Mouse (Mus musculus) right cerebral cortex, adult 2 months (tissue): ENCODE measurements around the gene Fam186a.
"Not testable (repeated sequence)": the region's sequence is repeated elsewhere in the genome, so short reads cannot be mapped to it uniquely, and the experiment has no call there.

Experiments
- DNase-seq, 2 experiments: peaks; one replicate each; pipeline ENCODE4 v3.0.0; 2021 to 2022; ENCODE audit warnings: low spot score in 2 of 2

Fam186a gene

DNA sequence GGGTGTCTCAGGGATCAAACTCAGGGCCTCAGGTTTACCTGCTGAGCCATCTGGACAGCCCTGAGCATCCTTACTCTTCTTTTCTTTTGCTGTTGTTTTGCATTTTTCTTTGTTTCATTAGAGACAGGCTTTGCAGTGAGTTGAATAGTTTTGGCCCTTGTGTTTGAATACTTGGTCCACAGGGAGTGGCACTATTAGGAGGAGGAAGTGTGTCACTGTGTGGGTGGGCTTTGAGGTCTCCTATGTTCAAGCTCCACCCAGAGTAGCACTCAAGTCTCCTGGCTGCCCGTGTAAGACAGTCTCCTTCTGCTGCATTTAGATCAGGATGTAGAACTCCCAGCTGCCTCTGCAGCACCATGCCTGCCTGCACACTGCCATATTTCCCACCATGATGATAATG lies 32.4 kb downstream of the Fam186a start:
- DNase-seq, result no peak

DNA sequence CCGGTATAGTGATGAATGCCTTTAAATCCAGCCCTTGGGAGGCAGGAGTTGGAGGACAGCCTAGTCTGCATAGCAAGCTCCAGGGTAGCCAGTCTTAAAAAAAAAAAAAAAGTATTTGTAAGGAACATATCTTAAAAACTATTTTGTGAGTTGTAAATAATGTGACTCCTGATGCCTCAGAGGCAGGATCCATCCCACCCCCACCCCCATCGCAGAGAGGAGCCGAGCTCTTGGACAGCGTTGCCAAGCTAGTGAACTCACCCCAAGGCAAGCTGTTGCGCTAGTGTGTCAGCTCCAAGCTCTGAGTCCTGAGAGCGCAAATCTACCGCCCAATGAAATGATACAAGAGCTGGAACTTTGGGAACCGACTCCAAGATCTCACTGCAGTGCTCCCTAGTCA lies 35.6 kb downstream of the Fam186a start:
- DNase-seq, result no peak

DNA sequence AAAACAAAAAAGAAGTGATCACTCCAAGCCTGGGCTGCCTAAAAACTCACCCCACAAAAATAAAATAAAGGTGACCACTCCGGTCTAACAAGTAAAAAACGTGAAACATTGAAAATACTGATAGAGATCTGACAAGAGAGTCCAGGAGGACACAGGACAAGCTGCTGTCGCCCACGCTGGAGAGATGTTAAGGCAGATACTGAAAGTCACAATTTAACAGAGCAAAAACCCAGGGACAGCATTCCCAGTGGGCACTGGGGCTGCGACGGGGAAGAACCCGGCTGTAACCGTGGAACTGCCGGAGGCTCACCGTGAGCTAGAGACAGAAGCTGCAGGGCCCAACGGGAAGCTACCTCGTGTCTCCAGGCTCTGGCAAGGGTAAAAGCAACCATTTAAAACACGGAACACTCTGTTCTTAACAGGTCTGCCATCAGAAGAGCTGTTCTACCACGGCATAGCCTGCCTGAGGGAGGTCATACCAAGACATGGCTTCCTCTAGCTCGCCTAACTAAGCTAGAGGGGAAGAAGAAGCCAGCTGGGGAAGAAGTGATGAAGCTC lies 47.2 kb downstream of the Fam186a start:
- DNase-seq, result no peak

DNA sequence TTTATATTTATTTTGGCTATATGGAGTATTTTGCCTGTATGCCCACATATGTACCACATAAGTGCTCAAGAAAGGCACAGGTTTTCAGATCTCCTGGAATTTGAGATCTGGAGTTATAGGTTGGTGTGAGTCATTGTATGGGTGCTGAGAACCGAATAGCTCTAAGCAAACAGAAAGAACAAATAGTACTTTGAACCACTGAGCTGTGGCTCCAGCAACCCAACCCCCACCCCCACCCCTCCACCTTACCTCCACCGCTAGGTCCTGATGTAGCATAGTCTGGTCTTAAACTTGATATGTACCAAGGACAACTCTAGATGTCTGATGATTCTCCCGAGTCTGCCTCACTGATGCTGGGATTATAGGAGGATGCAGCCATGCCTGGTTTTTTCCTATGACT lies 49.6 kb downstream of the Fam186a start:
- no peak for DNase-seq

DNA sequence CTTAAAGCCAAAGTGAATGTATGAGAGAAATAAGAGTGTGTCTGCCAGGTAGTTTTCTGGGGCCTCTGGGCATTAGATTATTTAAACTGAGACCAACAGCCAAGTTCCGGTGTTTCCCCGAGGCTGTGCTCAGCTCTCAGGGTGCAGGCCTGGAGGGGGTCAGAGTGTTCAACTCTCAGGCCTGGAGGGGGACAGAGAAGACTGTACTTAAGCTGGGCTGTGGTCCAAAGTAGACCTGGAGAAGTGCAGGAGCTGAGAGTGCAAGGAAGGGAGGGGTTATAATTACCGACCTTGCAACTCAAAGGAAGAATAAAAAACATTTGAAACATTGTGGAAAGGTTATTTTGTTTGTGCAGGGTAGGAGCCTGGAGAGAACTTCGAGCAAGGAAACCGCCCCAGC lies 52.2 kb downstream of the Fam186a start:
- no peak for DNase-seq

DNA sequence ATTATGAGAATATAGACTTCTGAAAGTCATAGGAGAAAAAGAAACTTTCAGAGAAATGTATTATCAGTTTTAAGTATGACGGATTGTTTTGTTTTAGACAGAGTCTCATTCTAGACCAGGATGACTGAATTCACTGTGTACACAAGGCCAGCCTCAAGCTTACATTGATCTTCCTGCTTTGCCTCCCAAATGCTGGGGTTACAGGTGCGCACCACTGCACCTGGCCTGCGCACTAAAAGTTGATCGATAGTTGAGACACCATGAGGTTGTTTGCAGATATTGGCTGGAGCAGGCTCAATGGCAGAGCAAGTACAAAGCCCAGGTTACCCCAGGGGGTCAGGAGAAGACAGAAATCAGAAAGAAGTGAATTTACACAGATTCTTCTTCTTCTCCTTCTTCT lies 55.1 kb downstream of the Fam186a start:
- no peak for DNase-seq

DNA sequence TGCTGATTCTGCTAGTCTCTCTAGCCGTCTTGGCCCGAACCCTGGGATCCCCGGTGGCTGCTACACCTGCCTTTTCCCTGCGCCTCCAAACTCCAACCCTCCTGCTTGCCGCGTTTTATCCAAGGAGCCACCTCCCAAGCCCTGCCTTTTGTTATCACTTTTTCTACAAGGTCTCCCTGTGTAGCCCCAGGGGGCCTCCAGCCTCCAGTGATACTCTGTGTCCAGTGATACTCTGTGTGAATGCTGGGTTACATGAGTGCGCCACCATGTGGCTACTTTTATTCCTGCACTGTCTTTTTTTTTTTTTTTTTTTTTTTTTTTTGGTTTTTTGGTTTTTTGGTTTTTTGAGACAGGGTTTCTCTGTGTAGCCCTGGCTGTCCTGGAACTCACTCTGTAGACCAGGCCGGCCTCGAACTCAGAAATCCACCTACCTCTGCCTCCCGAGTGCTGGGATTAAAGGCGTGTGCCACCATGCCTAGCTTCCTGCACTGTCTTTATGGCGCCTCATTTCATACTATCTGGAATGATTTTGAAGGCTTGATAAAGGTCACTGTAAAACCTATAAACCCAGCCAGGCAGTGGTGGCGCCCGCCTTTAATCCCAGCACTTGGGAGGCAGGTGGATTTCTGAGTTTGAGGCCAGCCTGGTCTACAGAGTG lies 57.4 kb downstream of the Fam186a start:
- DNase-seq, result not testable (repeated sequence)

DNA sequence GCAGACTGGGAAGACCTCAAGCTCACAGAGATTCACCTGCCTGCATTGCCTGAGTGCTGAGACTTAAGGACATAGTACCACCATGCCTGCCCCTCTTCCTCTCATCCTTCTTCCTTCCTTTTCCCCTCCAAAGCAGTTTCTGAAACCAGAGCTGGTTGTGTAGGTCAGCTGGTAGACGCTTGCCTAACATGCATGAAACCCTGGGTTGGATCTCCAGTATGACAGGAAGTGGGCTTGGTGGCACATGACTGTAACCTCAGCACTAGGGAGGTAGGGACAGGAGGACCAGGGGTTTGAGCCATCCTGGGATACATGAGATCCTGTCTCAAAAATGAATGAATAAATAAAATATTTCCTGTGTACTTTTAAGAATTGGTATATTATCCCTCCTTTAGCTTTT lies 59.3 kb downstream of the Fam186a start:
- DNase-seq, result no peak

DNA sequence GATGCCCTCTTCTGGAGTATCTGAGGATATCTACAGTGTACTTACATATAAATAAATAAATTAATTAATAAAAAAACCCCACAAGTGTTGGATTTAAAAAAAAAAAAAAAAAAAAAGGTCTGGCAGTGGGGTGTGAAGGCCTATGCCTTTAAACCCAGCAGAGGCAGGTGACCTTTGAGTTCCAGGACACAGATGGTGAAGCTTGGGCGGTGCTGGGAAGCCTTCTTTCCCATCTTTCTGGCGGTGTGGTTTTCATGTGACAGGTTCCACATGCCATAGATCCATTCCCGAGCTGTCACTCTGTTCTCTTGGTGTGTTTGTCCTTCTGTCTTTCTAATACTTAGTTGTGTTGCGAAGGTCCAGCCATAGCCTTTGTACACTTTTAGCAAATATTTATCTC lies 59.8 kb downstream of the Fam186a start:
- DNase-seq, result no peak

DNA sequence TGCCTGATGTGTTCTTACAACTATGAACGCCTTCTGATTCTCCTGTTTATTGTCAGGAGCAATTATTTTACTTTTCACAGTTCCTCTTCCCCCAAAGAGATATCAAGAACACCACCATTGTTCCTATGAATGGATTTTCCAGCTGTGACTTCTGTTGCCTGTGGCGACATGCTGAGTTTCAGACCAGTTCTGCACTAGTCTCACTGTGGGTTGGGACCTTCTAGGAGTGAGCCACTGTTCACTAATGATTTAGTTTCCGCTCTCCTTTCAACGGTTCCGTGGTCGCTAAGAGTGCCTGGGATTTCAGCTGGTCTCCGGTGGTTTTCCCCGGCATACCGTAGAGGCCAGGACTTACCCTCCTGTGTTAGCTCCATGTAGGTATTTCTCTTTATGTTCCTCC lies 62.0 kb downstream of the Fam186a start:
- no peak for DNase-seq

DNA sequence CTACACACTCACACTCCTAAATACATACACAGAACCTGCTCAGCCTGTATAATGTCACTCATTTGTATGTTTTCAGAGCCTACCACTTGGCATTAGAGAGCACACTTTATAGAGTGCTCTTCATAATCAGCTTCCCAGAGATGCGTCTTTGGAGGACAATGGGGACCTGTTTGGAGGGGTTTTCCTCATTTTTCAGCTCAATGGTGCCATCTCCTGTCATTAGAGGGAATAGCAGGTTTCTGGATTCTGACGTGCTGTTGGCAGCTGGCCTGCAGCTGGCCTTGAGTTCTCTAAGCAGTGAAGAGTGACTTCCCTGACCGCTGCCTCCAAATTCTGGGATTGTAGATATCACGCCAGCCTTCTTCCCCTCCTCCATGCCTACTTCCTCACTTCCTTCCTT lies 62.5 kb downstream of the Fam186a start:
- peak; percentile 48 to 59 for DNase-seq

DNA sequence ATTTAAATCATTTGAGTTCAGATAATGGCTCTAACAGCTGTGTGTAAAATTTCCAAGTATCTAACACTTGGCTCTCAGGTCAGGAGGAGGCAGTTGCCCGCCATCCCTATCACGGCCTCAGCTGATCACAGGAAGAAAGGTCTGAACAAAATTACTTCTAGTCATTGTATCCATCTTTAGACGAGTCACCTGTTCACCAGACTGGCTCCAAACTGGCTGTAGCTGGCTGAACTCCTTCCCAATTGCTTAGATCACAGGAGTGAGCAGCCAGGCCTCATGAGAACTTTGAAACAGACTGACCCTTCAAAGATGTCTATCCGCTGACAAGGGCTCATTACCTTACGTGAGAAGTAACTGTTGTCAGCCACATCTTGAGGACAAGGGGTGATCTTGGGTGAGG lies 63.6 kb downstream of the Fam186a start:
- no peak for DNase-seq

DNA sequence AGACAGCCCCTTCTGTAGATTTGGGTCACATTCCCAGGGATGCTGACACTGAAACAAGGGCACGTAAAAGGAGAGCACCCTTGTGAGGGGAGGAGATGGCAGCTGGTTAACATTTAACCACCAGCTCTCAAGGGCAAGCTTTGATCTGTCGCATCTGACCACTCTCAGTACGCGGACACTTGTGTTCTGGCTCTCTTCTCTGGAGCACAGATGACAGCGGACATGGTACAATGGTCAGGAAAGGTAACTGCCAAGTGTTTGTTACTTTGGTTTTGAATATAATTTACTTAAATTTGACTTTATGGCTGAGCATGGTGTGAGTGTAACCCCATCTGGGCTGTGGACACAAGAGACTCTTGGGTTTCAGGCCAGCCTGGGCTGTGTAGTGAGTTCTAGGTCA lies 64.1 kb downstream of the Fam186a start:
- DNase-seq, result no peak

DNA sequence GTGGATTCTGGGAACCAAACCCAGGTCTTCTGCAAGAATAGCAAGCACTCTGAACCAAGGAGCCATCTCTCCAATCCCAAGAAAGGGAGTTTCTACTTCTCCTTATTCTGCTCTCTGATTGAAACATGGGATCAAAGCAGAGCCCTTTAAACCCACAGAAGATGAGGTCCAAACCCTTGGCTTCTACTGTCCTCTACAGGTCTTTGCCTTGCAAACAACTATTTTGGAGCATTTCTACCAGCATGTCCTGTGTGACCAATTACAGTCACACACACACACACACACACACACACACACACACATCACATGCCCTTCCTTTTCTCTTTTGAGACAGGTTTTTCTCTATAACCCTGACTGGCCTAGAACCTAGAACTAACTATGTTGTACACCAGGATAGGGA lies 70.2 kb downstream of the Fam186a start:
- no peak for DNase-seq

DNA sequence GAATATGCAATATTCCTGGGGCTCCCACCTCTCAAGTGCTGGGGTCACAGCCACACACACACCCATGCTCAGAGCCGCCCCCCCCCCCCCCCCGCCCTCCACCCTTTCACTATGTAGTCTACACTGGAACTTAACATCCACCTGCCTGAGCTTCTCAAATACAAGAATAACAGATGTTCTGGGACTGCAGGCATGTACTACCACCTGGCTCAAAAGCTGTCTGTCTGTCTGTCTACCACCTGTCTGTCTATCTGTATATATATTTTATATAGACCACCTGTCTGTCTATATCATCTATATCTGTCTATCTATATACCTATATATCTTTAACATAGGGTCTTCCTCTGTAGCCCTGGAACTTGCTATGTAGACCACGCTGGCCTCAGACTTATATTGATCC lies 75.5 kb downstream of the Fam186a start:
- DNase-seq, result no peak

DNA sequence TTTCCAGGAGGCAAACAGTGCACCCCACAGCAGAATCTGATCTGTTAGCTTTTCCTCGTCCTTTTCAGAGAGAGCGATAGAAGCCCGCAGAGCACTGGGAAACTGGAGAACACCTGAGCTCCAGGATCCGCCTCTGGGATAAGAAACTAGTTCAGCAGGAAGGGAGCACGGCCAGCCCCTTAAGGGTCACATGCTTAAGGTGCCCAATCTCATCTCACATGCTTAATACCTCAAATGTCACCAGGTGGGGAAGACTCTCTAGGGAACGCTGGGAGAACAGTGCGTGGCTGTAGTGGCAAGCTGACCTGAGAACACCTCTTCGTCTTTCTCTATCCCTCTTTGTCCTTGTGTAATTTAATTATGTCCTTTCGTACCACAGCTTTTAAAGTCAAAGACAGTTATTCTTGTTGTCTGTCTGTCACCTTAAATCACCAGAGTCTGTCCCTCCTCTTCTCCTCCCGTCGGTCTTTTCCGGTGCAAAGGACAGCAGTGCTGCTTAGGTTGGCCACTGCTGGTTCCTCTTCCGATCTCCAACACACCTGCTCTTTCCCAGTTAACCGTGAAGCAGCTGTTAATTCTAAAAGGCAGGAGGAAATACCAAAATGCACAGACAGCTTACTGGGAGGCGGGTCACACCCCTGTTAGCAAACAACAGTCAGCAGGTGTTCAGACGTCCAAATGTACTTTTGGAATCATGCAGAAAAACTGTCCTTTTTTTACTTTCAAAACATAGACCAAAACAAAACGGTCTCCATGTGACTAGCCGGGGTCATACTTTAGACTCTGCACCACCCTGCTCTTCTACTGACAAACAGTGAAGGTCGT lies 76.2 kb downstream of the Fam186a start:
- no peak for DNase-seq

DNA sequence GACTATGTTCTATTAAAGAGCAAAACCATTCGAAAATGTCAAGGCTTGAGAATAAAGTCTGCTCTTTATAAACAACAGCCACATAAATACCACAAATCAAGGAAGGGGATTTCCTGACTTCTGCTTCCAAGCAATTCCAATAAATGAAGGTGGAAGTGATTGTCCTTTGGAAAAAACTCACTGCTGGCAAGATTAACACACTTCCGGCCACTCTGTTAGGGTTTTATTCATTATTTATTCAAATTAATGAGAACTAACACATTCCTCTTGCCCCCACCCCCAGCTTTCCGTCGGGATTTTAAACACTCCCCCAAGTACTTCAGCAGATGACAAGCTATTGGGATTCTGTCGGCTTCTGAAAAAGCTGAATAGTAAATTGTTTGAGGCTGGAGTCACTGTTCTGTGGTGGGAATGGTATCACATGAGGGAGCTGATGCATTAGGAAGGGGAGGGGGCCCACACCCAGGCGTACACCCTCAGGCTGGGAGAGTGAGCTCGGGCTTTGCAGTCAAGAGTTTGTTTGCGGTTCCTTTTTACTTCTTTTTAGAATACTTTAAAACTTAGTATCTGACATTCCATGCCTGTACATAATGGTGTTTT lies 77.5 kb downstream of the Fam186a start:
- DNase-seq, result no peak

DNA sequence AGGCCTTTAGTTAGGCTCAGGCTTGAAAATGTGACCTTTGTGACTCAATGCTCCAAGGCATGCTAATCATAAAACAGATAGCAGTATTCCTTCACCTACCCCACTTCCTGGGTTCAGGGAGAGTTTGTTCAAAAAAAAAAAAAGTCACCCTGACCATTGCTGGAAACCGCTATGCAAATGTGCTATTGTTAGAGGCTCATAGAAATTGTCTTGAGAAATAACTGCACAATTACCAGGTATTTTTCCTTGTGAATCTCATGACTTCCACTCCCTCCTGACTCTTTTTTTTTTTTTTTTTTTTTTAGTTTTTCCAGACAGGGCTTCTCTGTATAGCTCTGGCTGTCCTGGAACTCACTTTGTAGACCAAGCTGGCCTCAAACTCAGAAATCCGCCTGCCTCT lies 79.7 kb downstream of the Fam186a start:
- not testable (repeated sequence) for DNase-seq

DNA sequence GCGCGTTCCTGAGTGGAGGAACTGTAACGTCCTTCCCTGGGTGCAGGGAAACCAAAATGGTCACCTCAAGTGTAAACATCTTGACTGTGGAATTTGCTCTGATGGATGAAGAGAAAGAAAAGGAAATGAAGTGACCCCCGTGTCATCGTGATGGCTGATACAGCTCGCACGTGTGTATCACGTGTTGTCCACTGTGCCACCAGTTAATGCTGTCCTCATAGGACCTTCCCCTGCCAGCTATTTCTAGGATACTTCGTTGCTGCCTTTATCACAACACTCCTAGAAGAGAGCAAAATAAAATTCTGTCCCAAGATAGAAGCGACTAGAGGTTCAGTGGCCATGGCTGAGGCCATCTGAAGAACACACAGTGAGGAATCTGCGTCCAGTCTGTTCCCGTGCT lies 82.8 kb downstream of the Fam186a start:
- no peak for DNase-seq

DNA sequence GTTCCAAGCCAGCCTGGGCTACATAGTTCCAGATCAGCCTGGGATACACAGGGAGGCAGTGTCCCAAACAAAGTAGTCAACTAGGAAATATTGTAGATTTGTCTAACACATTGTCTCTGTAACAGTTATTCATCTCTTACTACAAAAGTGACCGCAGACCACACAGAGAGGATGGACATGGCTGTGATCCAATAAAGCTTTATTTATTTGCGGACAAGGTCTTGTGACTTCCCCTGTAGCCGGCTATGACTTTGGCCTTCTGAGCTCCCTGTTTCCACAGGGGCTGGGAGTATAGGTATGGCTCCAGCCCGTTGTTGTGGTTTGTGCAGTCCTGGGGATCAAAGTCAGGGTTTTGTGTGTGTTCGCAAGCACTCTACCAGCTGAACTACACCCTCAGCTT lies 88.3 kb downstream of the Fam186a start:
- DNase-seq, result no peak

DNA sequence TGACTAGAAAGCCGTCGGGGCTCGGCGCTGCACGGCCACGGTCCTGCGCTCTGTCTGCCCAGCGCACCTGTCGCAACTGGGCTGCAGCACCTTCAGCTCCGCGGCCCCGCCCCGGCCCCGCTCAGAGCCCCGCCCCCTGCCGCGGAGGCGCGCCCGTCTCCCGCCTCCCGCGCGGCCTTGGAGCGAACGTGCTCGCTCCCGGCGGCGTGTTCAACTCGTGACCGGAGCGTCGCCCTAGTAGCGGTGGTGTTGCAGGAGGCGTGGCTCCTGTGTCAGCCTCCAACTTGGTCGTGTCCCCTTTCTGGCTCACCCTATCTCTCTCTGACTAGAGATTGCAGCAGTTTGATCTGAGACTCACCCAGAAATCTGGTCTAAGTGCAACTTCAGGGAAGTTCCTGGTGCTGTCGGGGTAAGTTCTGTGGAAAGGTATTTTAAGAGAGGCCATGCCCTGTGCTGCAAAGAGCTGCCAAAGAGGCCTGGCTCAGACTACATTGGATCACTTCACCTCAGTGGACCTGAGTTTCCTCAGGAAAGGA lies 91.5 kb downstream of the Fam186a start, which contains the start of gene Lima1:
Gene Lima1 (minus strand): TSS at position 123 of the 536 bp plus-strand sequence.
- peak; percentile 71 to 78 for DNase-seq

DNA sequence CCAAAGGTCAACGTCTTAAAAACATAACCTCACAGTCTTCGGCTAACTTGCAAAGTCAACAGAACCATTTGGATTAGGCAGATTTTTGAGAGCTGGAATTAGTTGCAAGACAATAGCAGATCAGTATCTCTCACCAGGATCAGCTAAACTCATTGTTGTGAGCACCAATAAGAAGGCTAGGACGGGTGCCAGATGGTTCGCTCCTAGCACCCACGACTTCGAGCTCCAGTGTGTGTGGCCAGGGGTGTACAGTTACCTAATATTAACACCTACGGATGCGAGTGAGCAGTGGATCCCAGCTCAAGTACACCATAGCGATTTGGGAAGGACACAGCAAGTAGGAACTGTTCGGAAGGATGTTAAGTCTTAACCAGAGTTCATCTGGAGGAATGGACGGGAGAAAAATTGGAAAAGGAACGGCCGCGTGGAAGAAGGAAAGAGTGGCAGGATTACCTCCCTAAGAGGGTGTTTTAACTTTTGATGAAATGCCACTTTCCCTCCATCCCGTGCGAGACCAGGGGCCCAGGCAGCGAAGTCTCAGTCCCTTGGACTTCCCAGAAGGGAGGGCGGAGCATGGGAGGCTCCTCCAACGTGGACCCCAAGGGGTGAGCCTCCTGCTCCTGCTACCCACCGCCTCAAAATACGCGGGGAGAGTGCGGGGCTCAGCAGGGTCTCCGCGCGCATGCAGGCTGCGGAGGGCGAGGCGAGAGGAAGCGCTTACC lies 92.1 kb downstream of the Fam186a start:
- DNase-seq, result peak; percentile 18 to 25
